Mouse (Mus musculus) stomach, embryonic 14.5 days (tissue): ENCODE measurements around the gene Wfdc12. TPM values are rescaled to one million over a fixed set of nuclear protein-coding genes. Genes with fewer than 3 reads are reported as not detected.
A peak's percentile ranks its signal among the peaks of the same experiment; 100 is the strongest.

Source experiments
- ATAC-seq: fragments of 200-750 bp; cut with Nextera tagmentation; 2 replicates; pipeline ENCODE4 v1.8.0; 2017; ENCODE audit warnings: low read depth, moderate TSS enrichment; ENCODE audit not compliant: insufficient number of reproducible peaks, insufficient read depth, low FRiP score
- H3K27ac ChIP-seq: fragments of 300-500 bp; sonication (generic); 2 replicates; pipeline ENCODE4 v1.5.1; 2014; ENCODE audit warnings: mild to moderate bottlenecking, low read length, moderate library complexity, mixed read lengths
- H3K27me3 ChIP-seq: fragments of 300-500 bp; sonication (generic); 2 replicates; pipeline ENCODE4 v1.6.1; 2014; ENCODE audit warnings: low read length, control low read depth, mixed read lengths; ENCODE audit not compliant: control insufficient read depth, insufficient read depth
- H3K36me3 ChIP-seq: fragments of 300-500 bp; sonication (generic); 2 replicates; pipeline ENCODE4 v1.6.1; 2014; ENCODE audit warnings: mild to moderate bottlenecking, control low read depth, low read length, moderate library complexity, mixed read lengths; ENCODE audit not compliant: control insufficient read depth, insufficient read depth
- H3K4me1 ChIP-seq: fragments of 300-500 bp; sonication (generic); 2 replicates; pipeline ENCODE4 v1.6.1; 2014; ENCODE audit warnings: low read length, control low read depth, mixed read lengths; ENCODE audit not compliant: control insufficient read depth, insufficient read depth
- H3K4me2 ChIP-seq: fragments of 300-500 bp; sonication (generic); replicated peaks from 2 replicates; pipeline ENCODE4 v1.6.1; 2014; ENCODE audit warnings: low read depth, low read length, control low read depth
- H3K4me3 ChIP-seq: fragments of 300-500 bp; sonication (generic); 2 replicates; pipeline ENCODE4 v1.5.1; 2014; ENCODE audit warnings: low read depth, low read length, control low read depth
- H3K9ac ChIP-seq: fragments of 300-500 bp; sonication (generic); replicated peaks from 2 replicates; pipeline ENCODE4 v1.6.1; 2014; ENCODE audit warnings: low read depth, mild to moderate bottlenecking, control low read depth, low read length, moderate library complexity, mixed read lengths
- H3K9me3 ChIP-seq: fragments of 300-500 bp; sonication (generic); 2 replicates; pipeline ENCODE4 v1.6.1; 2016; ENCODE audit warnings: low read depth, low read length, control low read depth; ENCODE audit not compliant: control insufficient read depth
- WGBS: fragments of 180-500 bp; shearing (Covaris S2); extraction: QIAGEN DNeasy Blood & Tissue Kit; methylation state at CpG from one replicate; pipeline ENCODE4 v1.1.7; 2014; 5-methylcytosine and 5-hydroxymethylcytosine counted together
- polyA plus RNA-seq: library from polyadenylated mRNA; unstranded; fragments of >200 nt; fragmentation: Nextera tagmentation; extraction: Ambion mirVana; gene quantifications from 2 replicates; pipeline ENCODE4 v1.2.1, GENCODE M21; 2014

The Wfdc12 gene
- polyA plus RNA-seq, 1 experiment from 2014 or later = not detected

- Histone ChIP-seq H3K9me3 (no peaks in the 10 kb centered on the region), H3K27ac (no peak within 1 kb of the TSS), H3K9ac (no peak within 1 kb of the TSS), H3K4me1 (peaks cover 9% of the 10 kb centered on the region), H3K4me2 (peak within 1 kb of the TSS; percentile 50), H3K36me3 (no peaks in the 10 kb centered on the region), H3K27me3 (peaks cover 45% of the 10 kb centered on the region), H3K4me3 (peak within 1 kb of the TSS; percentile 23)
- ATAC-seq = 0 out of 2 replicates have a peak, but pooled peaks have one; percentile 26
- WGBS = under 1% methylated on average over 28 of the region's 29 CpGs
These were observed 19.5 kb downstream of the Wfdc12 start, which contains the start of gene Kcns1 for GRCm38 (mm10) chr2:164170902-164171301. Gene Kcns1 (minus strand): TSS chr2:164171113.

- 5% methylated on average over 11 of the region's 11 CpGs for WGBS
- peak overlapping the region; percentile 50; the same call in 1 of the 2 replicates for H3K4me2 ChIP-seq
- H3K9me3 ChIP-seq = no peaks in the 10 kb centered on the region
- peaks cover 47% of the 10 kb centered on the region for H3K27me3 ChIP-seq
- H3K4me1 ChIP-seq = peaks cover 9% of the 10 kb centered on the region
- H3K4me3 ChIP-seq = peak overlapping the region; percentile 23; the same call in 1 of the 2 replicates
- H3K27ac ChIP-seq = no peak overlapping the region
- H3K36me3 ChIP-seq = no peaks in the 10 kb centered on the region
- no peak for ATAC-seq
- H3K9ac ChIP-seq = no peak overlapping the region
These were observed 20.1 kb downstream of the Wfdc12 start for GRCm38 (mm10) chr2:164170326-164170725.

GRCm38 (mm10) chr2:164168571-164168946 lies 21.8 kb downstream of the Wfdc12 start:
- H3K9me3 ChIP-seq = no peaks in the 10 kb centered on the region
- peaks cover 47% of the 10 kb centered on the region for H3K27me3 ChIP-seq
- 11% methylated on average over 42 of the region's 42 CpGs for WGBS
- H3K9ac ChIP-seq = no peak overlapping the region
- peaks cover 9% of the 10 kb centered on the region for H3K4me1 ChIP-seq
- peak overlapping the region; percentile 32 for H3K4me3 ChIP-seq
- H3K36me3 ChIP-seq = no peaks in the 10 kb centered on the region
- 0 out of 2 replicates have a peak, but pooled peaks have one; percentile 37 for ATAC-seq
- no peak overlapping the region for H3K27ac ChIP-seq
- peak overlapping the region; percentile 55 for H3K4me2 ChIP-seq

- ATAC-seq = no peak; the same call in 1 of the 2 replicates
- 9% methylated on average over 83 of the region's 90 CpGs for WGBS
- Histone ChIP-seq H3K27me3 (peaks cover 47% of the 10 kb centered on the region), H3K36me3 (no peaks in the 10 kb centered on the region), H3K4me2 (peak overlapping the region; percentile 55), H3K4me3 (peak overlapping the region; percentile 32), H3K27ac (no peak overlapping the region), H3K9me3 (no peaks in the 10 kb centered on the region), H3K9ac (no peak overlapping the region), H3K4me1 (peaks cover 9% of the 10 kb centered on the region)
These were observed 22.4 kb downstream of the Wfdc12 start for GRCm38 (mm10) chr2:164167752-164168570.

- no peaks in the 10 kb centered on the region for H3K36me3 ChIP-seq
- H3K9ac ChIP-seq = no peak overlapping the region
- H3K4me1 ChIP-seq = peaks cover 11% of the 10 kb centered on the region
- H3K27me3 ChIP-seq = peaks cover 30% of the 10 kb centered on the region
- H3K9me3 ChIP-seq = no peaks in the 10 kb centered on the region
- no peak for ATAC-seq
- H3K4me3 ChIP-seq = no peak overlapping the region
- H3K4me2 ChIP-seq = no peak overlapping the region
- 91% methylated on average over 5 of the region's 5 CpGs for WGBS
- H3K27ac ChIP-seq = no peak overlapping the region
These were observed 25.5 kb downstream of the Wfdc12 start for GRCm38 (mm10) chr2:164164941-164165340.

GRCm38 (mm10) chr2:164161515-164162055 lies 28.8 kb downstream of the Wfdc12 start:
- ATAC-seq = no peak
- no peaks in the 10 kb centered on the region for H3K9me3 ChIP-seq
- H3K4me1 ChIP-seq = 0 out of 2 replicates have a peak, but pooled peaks cover 2% of the 10 kb centered on the region
- H3K27ac ChIP-seq = no peak overlapping the region
- H3K27me3 ChIP-seq = 0 out of 2 replicates have a peak, but pooled peaks cover 3% of the 10 kb centered on the region
- no peaks in the 10 kb centered on the region for H3K36me3 ChIP-seq
- no peak overlapping the region for H3K4me3 ChIP-seq
- 68% methylated on average over 11 of the region's 11 CpGs for WGBS
- no peak overlapping the region for H3K9ac ChIP-seq
- no peak overlapping the region for H3K4me2 ChIP-seq

GRCm38 (mm10) chr2:164158838-164159237 lies 31.6 kb downstream of the Wfdc12 start:
- WGBS = 92% methylated on average over 2 of the region's 2 CpGs
- Histone ChIP-seq H3K27ac (no peak overlapping the region), H3K4me3 (no peak overlapping the region), H3K9ac (no peak overlapping the region), H3K36me3 (peaks cover under 1% of the 10 kb centered on the region), H3K4me2 (no peak overlapping the region), H3K4me1 (0 out of 2 replicates have a peak, but pooled peaks cover 2% of the 10 kb centered on the region), H3K27me3 (no peaks in the 10 kb centered on the region), H3K9me3 (no peaks in the 10 kb centered on the region)
- ATAC-seq = no peak

GRCm38 (mm10) chr2:164156158-164156557 lies 34.2 kb downstream of the Wfdc12 start:
- no peaks in the 10 kb centered on the region for H3K27me3 ChIP-seq
- no peak overlapping the region for H3K4me3 ChIP-seq
- H3K4me2 ChIP-seq = no peak overlapping the region
- H3K9me3 ChIP-seq = no peaks in the 10 kb centered on the region
- H3K27ac ChIP-seq = no peak overlapping the region
- WGBS = 87% methylated on average over 7 of the region's 7 CpGs
- H3K4me1 ChIP-seq = 0 out of 2 replicates have a peak, but pooled peaks cover 2% of the 10 kb centered on the region
- no peak for ATAC-seq
- peaks cover 16% of the 10 kb centered on the region for H3K36me3 ChIP-seq
- H3K9ac ChIP-seq = no peak overlapping the region
